10 mouse cellular contexts compared by ENCODE assay signal in genomic region chr1:91086325-91086724, GRCm38 (mm10). TPM values are rescaled to one million over a fixed set of nuclear protein-coding genes. Genes with fewer than 3 reads are reported as not detected.
DNase-seq lines count a peak whose midpoint lies in the region; ATAC-seq and TF ChIP-seq lines count a peak whose summit lies in the region.
"Had no signal": no experiment of that assay in that cellular context is flagged by ENCODE, and none has a peak within 500 bp of the region (broad histone marks: within the 10 kb centered on the region; RNA-seq: fewer than 3 reads in every experiment).

No protein-coding gene starts in this region.

- peak overlapping the region; percentile 12; the same call in 1 of the 2 replicates for H3K9ac ChIP-seq in heart, embryonic 14.5 days (ENCODE audit: low read length)
- no peak overlapping the region for H3K9ac ChIP-seq in heart, adult 2 months (ENCODE audit: low read depth, low read length)
- no peak overlapping the region for H3K9ac ChIP-seq in embryonic facial prominence, embryonic 13.5 days
- H3K9ac ChIP-seq in stomach, embryonic 15.5 days, result no peak overlapping the region

- H3K27ac ChIP-seq in heart, embryonic 14.5 days (replicated peaks in 1 of 2; ENCODE audit: control insufficient read depth in 1 of 2, insufficient read depth in 1 of 2, low read depth in 2 of 2, low read length in 2 of 2), result peak overlapping the region; percentile 69 to 91
- H3K27ac ChIP-seq in heart, adult 2 months, result no peak overlapping the region; the same call in 1 of the 2 replicates
- peak overlapping the region; percentile 68 for H3K27ac ChIP-seq in embryonic facial prominence, embryonic 13.5 days
- H3K27ac ChIP-seq in stomach, embryonic 15.5 days, result peak overlapping the region; percentile 67; the same call in 1 of the 2 replicates

- H3K4me2 ChIP-seq in heart, embryonic 14.5 days (ENCODE audit: low read length), result 0 out of 2 replicates have a peak overlapping the region, but pooled peaks have one; percentile 3
- no peak overlapping the region for H3K4me2 ChIP-seq in embryonic facial prominence, embryonic 13.5 days
- no peak overlapping the region for H3K4me2 ChIP-seq in stomach, embryonic 15.5 days

- DNase-seq in heart, adult 2 months, result no peak
- DNase-seq in right cerebral cortex, adult 18-20 months, result peak; percentile 74
- DNase-seq in right cerebral cortex, postnatal 25 days, result no peak
- no peak for DNase-seq in spleen, postnatal 36 days (ENCODE audit: low spot score in 2 of 2)
- DNase-seq in thymus, postnatal 25 days, result no peak
- DNase-seq: kidney, adult 11 months; retina, postnatal 1 day had no signal

- H3K36me3 ChIP-seq in heart, embryonic 14.5 days (ENCODE audit: control insufficient read depth, insufficient read depth, low read length), result peaks cover 62% of the 10 kb centered on the region
- peaks cover 6% of the 10 kb centered on the region for H3K36me3 ChIP-seq in heart, adult 2 months (ENCODE audit: control insufficient read depth, insufficient read depth, low read length)
- no peaks in the 10 kb centered on the region for H3K36me3 ChIP-seq in embryonic facial prominence, embryonic 13.5 days
- H3K36me3 ChIP-seq in stomach, embryonic 15.5 days, result no peaks in the 10 kb centered on the region

- intact Hi-C loops in heart, adult 2 months (cut with DNase I), result loop anchor here (2.0 kb wide), 1 partner anchor 32 kb away; no protein-coding TSS in a partner anchor

- peaks cover 2% of the 10 kb centered on the region for H3K79me2 ChIP-seq in heart, adult 2 months (replicated peaks; ENCODE audit: control insufficient read depth, insufficient read depth, low read length)

- no peaks in the 10 kb centered on the region for H3K9me3 ChIP-seq in heart, embryonic 14.5 days (ENCODE audit: control insufficient read depth, low read length)
- no peaks in the 10 kb centered on the region for H3K9me3 ChIP-seq in embryonic facial prominence, embryonic 13.5 days
- H3K9me3 ChIP-seq in stomach, embryonic 15.5 days, result no peaks in the 10 kb centered on the region

- ATAC-seq in heart, embryonic 14.5 days (ENCODE audit: insufficient number of reproducible peaks, insufficient read depth, low FRiP score, low read depth), result peak; percentile 48; the same call in 1 of the 2 replicates
- no peak for ATAC-seq in embryonic facial prominence, embryonic 13.5 days (ENCODE audit: insufficient number of reproducible peaks, insufficient read depth, low FRiP score, low TSS enrichment, low read depth)
- no peak for ATAC-seq in stomach, embryonic 15.5 days (ENCODE audit: insufficient read depth, low FRiP score, low read depth)

- H3K4me1 ChIP-seq in heart, embryonic 14.5 days (ENCODE audit: control insufficient read depth in 2 of 2, insufficient read depth in 2 of 2, low read length in 2 of 2), result peaks cover 37 to 58% of the 10 kb centered on the region in 2 experiments
- peaks cover 21% of the 10 kb centered on the region for H3K4me1 ChIP-seq in heart, adult 2 months (ENCODE audit: control insufficient read depth, insufficient read depth, low read length)
- H3K4me1 ChIP-seq in embryonic facial prominence, embryonic 13.5 days, result peaks cover 34% of the 10 kb centered on the region
- 0 out of 2 replicates have a peak, but pooled peaks cover 19% of the 10 kb centered on the region for H3K4me1 ChIP-seq in stomach, embryonic 15.5 days

- H3K4me3 ChIP-seq in heart, embryonic 14.5 days (ENCODE audit: control insufficient read depth in 1 of 2, insufficient read depth in 1 of 2, low read depth in 1 of 2, low read length in 2 of 2), result no peak overlapping the region
- H3K4me3 ChIP-seq in heart, adult 2 months, result no peak overlapping the region
- no peak overlapping the region for H3K4me3 ChIP-seq in embryonic facial prominence, embryonic 13.5 days
- H3K4me3 ChIP-seq in stomach, embryonic 15.5 days (replicated peaks), result no peak overlapping the region

- no peaks in the 10 kb centered on the region for H3K27me3 ChIP-seq in heart, embryonic 14.5 days (ENCODE audit: control insufficient read depth, insufficient read depth, low read length)
- H3K27me3 ChIP-seq in heart, adult 2 months (ENCODE audit: control insufficient read depth, insufficient read depth, low read length), result no peaks in the 10 kb centered on the region
- H3K27me3 ChIP-seq in embryonic facial prominence, embryonic 13.5 days, result no peaks in the 10 kb centered on the region
- no peaks in the 10 kb centered on the region for H3K27me3 ChIP-seq in stomach, embryonic 15.5 days (replicated peaks)

- no peak for TF ChIP-seq POLR2A in heart, adult 2 months (IDR thresholded peaks at IDR 0.05; ENCODE audit: insufficient read depth, low read depth, low read length)

- no peak for TF ChIP-seq CTCF in heart, adult 2 months (IDR thresholded peaks at IDR 0.05)

- TF ChIP-seq EP300 in heart, adult 2 months (IDR thresholded peaks at IDR 0.05; ENCODE audit: insufficient read depth, low read depth, low read length), result no peak

- whole genome bisulfite sequencing in heart, embryonic 14.5 days, result 8% methylated on average over 3 of the region's 3 CpGs
- 48% methylated on average over 3 of the region's 3 CpGs for WGBS in heart, adult 2 months
- WGBS in embryonic facial prominence, embryonic 13.5 days, result 37% methylated on average over 3 of the region's 3 CpGs
- WGBS in stomach, embryonic 15.5 days, result 31% methylated on average over 3 of the region's 3 CpGs

RNA-seq across cellular contexts. Expression of gene Rbm44, which starts 58.6 kb away (rescaled TPM):
- 3.3 and 3.7 TPM in 2 replicates for polyA plus RNA-seq in heart, embryonic 14.5 days (2014; fragmentation: Nextera tagmentation; extraction: Ambion mirVana)
- total RNA-seq in heart, adult 2 months (2021), result not detected
- polyA plus RNA-seq in heart, adult 2 months (2012; rRNA removed), result not detected in 2 replicates
- 0.80 and 1.1 TPM in 2 replicates for polyA plus RNA-seq in embryonic facial prominence, embryonic 13.5 days (2015; fragmentation: Nextera tagmentation; extraction: Ambion mirVana)
- 0.86 and 0.88 TPM in 2 replicates for polyA plus RNA-seq in stomach, embryonic 15.5 days (2015; fragmentation: Nextera tagmentation; extraction: Ambion mirVana)
